Mouse (Mus musculus) inflammation-experienced regulatory T-cells, adult 6 months (primary cell): ENCODE measurements around the gene Scn4a. TPM values are rescaled to one million over a fixed set of nuclear protein-coding genes. Genes with fewer than 3 reads are reported as not detected.
"Not testable (repeated sequence)": the region's sequence is repeated elsewhere in the genome, so short reads cannot be mapped to it uniquely, and the experiment has no call there.

Source experiments
- ATAC-seq: one replicate; pipeline ENCODE4 v1.8.0; 2017
- polyA plus RNA-seq, 3 experiments: library from polyadenylated mRNA; unstranded; fragments of 100-300 nt; shearing (Covaris generic); gene quantifications; one replicate each; pipeline ENCODE4 v1.2.1; 2017

Gene Scn4a
- polyA plus RNA-seq, 3 experiments from 2014 or later = 0.08 TPM; not detected in 2

- no peak for ATAC-seq
Measured at GRCm38 (mm10) chr11:106355382-106356128, 2.5 kb upstream of the Scn4a start.

- no peak for ATAC-seq
Measured at GRCm38 (mm10) chr11:106354181-106354580, 1.1 kb upstream of the Scn4a start.

GRCm38 (mm10) chr11:106351941-106352340 is 1.1 kb downstream of the Scn4a start:
- ATAC-seq = peak; percentile 97

GRCm38 (mm10) chr11:106351253-106351652 is 1.8 kb downstream of the Scn4a start:
- no peak for ATAC-seq

GRCm38 (mm10) chr11:106350853-106351252 is 2.2 kb downstream of the Scn4a start:
- no peak for ATAC-seq

- no peak for ATAC-seq
Measured at GRCm38 (mm10) chr11:106349772-106350171, 3.3 kb downstream of the Scn4a start.

- no peak for ATAC-seq
Measured at GRCm38 (mm10) chr11:106344910-106345309, 8.2 kb downstream of the Scn4a start.

GRCm38 (mm10) chr11:106340990-106341520 is 12.0 kb downstream of the Scn4a start:
- ATAC-seq = no peak

- ATAC-seq = not testable (repeated sequence)
Measured at GRCm38 (mm10) chr11:106339323-106339722, 13.8 kb downstream of the Scn4a start.

- ATAC-seq = no peak
Measured at GRCm38 (mm10) chr11:106338870-106339269, 14.2 kb downstream of the Scn4a start.

GRCm38 (mm10) chr11:106338029-106338428 is 15.1 kb downstream of the Scn4a start:
- ATAC-seq = no peak

- ATAC-seq = no peak
Measured at GRCm38 (mm10) chr11:106334066-106334465, 19.0 kb downstream of the Scn4a start.

- ATAC-seq = no peak
Measured at GRCm38 (mm10) chr11:106332458-106332857, 20.6 kb downstream of the Scn4a start.

- peak; percentile 74 for ATAC-seq
Measured at GRCm38 (mm10) chr11:106329682-106330081, 23.4 kb downstream of the Scn4a start.

GRCm38 (mm10) chr11:106329128-106329527 is 24.0 kb downstream of the Scn4a start:
- no peak for ATAC-seq

- no peak for ATAC-seq
Measured at GRCm38 (mm10) chr11:106328521-106328920, 24.6 kb downstream of the Scn4a start.

- no peak for ATAC-seq
Measured at GRCm38 (mm10) chr11:106326475-106326874, 26.6 kb downstream of the Scn4a start.

- peak; percentile 70 for ATAC-seq
Measured at GRCm38 (mm10) chr11:106325566-106326206, 27.4 kb downstream of the Scn4a start.

GRCm38 (mm10) chr11:106324858-106325257 is 28.2 kb downstream of the Scn4a start:
- no peak for ATAC-seq

GRCm38 (mm10) chr11:106318406-106319366 is 34.4 kb downstream of the Scn4a start:
- ATAC-seq = no peak

- ATAC-seq = no peak
Measured at GRCm38 (mm10) chr11:106317801-106318200, 35.3 kb downstream of the Scn4a start.

- ATAC-seq = no peak
Measured at GRCm38 (mm10) chr11:106316416-106316815, 36.7 kb downstream of the Scn4a start.
